Mouse (Mus musculus): ENCODE measurements around the gene Clmp.

The Clmp gene

DNA sequence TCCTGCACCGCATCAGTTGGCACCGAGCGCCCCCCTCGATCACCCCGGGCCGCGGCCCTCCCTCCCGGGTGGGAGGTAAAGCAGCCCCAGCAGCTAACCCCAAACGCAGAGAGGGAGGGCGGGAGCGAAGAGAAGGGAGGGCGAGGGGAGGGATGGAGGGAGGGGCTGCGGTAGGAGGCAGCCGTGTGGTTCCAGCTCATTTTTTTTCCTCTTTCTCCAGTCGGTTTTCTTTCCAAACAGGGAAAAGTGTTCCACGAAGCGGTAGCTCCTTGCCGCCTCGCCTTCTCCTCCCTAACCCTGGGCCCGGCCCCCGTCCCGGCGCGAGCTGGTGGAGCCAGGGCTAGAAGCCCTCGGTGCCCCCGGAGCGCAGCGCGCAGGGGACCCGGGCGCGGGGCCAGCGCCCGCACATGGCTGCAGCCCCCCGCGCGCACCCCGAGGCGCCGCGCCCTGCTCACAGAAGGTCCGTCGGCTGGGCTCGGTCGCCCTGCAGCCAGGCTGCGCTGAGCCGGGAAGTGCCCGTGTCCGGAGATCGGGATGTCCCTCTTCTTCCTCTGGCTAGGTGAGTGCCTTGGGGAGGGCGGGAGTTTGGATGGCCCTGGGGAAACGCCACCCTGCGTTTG, at the start of gene Clmp:
Gene Clmp, plus strand, starts transcription at position 162 of the 620 bp plus-strand sequence.
- no peak for DNase-seq (ENCODE audit: low read depth)

DNA sequence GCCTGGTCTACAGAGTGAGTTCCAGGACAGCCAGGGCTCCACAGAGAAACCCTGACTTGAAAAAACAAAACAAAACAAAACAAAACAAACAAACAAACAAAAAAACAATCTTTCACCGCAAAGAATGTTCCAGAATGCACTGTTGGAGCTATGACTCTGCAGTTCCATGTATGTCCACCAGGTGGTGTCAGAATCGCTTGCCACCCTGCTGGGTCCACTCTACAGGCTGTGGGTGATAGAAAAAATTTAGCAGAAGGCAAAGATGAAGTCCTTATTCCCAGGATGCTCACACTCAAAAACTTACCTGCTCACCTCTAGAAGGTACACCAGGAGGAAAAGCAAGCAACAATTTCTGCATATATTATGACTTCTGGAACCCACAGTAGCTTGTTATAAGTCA, 49.7 kb upstream of the Clmp start:
- DNase-seq (ENCODE audit: low read depth): no peak

DNA sequence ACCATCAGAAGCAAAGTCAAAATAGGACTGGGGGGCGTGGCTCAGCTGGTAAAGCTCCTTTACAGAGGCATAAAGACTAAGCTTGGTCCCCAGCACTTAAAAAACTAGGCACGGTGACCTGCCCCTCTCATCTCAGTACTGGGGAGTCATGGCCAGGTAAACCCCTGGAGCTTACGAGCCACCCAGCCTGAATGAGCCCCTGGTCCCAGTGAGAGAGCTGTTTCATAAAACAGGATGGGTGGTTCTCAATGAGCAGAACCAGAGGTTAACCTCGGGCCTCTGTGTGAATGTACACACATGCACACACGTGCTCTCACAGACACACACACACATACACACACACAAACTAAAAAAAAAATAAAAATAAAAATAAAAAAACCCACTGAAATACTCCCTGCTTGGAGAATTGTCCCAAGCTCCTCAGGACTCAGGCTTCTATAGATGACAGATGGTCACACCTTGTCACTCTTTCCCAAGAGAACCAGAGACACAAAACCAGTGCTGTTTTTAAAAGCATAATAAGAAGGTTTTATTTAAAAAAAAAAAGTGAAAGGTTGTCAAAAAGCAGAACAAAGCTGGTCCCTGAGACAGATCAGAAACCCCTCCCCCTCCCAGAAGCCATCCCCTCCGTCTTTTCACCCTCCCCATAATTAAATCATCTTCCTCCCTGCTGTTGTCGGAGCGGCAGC, 47.9 kb upstream of the Clmp start:
- no peak for DNase-seq (ENCODE audit: low read depth)

DNA sequence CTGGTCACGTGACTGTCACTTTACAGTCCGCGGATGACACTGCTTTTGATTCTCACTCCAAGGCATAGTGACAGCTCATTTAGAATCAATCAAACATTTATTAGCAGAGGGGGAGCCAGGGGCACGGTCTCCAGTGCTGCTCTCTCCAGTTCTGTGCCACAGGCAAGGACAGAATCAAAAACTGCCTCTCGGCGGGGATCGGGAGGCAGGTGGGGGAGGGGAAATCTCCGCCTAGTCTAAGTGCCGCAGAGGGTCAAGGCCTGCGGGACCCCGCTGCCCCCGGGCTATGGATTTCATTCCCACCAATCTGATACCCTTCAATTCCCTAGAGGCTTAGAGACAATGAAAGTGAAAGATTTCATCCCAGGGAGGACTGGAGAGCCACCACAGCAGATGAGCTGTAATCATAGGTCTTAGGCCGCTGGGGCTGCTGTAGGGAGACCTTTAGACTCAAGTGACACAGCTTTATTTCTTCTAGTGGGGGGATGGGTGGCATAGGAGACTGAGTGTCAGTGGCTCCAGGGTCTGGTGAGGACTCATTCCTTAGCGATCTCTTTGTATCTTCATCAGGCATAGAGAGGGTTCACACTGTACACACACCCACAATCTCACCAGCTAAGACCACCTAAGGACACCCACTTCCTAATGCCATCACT, 47.2 kb upstream of the Clmp start:
- DNase-seq (ENCODE audit: low read depth): no peak

DNA sequence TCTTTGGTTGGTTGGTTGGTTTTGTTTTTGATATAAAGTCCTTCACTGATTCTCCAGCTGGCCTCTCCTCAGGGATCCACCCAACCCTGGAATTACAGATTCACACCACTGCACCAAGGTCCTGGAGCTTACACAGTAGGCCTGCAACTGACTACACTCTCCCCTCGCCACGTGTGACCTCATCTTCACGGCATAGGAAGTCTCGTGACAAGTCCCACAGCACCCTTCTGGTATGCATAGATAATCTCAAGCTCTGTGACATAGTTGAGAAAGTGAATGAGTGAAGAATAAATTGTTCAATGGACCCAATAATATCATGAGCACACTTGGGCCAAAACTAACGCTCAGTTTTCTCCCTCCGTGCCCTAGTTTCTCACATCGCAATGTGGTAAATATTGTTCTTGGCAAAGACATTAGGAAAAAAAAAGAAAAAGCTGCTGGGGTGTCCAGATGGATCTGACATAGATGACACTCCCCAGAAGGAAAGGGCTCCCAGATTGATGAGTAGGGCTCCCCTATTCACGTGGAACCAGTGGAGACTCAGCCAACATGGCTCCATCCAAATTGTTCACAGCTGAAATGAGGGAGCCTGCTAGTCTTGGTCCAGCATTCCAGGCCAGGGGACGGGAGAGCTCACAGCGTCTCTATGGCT, 46.1 kb upstream of the Clmp start:
- no peak for DNase-seq (ENCODE audit: low read depth)

DNA sequence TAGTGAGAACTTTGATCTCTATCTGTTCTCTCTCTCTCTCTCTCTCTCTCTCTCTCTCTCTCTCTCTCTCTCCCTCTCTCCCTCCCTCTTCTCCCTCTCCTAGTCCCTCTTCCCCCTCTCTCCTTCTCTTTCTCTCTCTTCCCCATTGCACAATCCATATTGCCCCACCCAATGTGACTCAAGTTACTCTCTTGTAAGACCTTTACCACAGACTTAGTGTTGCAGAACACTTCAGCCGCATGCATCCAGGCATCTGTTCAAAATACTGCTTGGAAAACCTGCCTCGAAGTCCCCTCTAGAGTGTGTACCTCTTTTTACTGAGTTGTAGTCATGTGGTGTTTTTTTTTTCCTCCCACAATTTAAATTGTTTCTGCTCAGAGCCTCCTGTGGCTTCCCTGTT, 44.4 kb upstream of the Clmp start:
- DNase-seq (ENCODE audit: low read depth): no peak

DNA sequence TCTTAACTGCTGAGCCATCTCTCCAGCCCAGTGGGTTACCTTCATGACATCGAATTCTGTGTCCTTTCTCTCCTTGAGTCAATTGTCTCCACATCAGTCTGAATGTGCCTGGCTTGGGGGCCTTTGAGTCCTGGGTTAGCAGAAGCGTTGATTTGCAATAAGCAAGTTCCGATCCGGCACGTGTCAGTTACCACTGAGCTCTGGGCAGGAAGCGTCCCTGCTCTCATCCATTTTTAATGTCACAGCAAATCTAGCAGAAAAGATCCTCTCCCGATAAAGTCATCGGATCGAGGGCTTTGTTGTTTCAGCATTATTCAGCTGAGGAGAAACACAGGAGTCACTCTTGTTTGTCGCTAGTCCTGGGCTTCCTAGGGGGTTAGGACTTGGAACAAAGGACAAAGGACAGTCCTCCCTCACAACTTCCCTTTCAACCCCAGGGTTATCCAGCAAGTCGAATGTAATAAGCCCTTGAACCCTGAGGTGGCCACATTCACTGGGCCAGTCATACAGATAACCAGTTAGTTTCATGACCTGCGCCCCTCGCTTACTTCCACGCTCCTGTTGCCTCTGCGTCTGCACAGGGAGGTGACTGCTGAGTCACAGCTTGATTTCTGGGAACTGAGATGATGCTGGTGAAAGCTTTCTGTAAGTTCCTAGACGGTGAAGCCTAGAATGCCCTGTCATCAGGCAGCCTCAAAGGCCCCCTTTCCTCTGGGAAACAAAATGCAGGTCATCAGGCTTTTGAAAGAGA, 43.1 kb upstream of the Clmp start:
- no peak for DNase-seq (ENCODE audit: low read depth)

DNA sequence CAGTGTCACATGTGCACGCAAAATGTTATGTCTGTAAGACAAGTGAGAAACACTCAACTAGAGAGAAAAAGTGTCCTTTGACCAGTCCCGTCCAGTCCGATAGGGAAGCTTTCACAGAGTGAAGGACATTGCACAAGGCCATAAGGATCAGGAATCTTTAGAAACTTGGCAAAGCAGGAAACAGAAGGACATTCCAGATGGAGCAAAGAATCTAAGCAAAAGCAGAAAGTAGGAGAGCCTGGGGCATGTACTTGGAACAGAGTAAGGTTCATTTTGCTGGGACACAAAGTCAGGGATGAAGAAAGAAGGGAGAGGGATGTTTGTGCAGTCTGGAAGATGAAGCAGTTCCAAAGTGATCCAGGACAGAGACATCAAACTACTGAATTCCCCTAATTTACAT, 36.3 kb upstream of the Clmp start:
- DNase-seq (ENCODE audit: low read depth): no peak

DNA sequence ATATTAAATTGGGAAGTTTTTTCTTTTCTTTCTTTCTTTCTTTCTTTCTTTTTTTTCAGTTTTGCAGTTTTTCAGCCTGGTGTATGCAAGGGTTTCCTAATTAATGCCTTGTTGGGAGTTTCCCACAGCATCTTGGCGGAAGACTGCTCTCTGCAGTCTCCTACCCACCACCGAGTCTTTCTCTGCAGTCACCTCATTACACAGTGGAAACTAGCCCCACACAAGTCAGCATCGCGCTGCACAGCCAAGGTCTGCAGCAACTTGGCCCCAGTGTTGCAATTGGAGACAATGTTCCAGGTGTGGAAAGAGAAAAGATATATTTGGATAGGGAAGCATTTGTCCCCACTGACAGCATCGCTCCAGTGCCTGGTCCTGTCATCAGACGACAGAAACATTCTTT, 35.8 kb upstream of the Clmp start:
- no peak for DNase-seq (ENCODE audit: low read depth)

DNA sequence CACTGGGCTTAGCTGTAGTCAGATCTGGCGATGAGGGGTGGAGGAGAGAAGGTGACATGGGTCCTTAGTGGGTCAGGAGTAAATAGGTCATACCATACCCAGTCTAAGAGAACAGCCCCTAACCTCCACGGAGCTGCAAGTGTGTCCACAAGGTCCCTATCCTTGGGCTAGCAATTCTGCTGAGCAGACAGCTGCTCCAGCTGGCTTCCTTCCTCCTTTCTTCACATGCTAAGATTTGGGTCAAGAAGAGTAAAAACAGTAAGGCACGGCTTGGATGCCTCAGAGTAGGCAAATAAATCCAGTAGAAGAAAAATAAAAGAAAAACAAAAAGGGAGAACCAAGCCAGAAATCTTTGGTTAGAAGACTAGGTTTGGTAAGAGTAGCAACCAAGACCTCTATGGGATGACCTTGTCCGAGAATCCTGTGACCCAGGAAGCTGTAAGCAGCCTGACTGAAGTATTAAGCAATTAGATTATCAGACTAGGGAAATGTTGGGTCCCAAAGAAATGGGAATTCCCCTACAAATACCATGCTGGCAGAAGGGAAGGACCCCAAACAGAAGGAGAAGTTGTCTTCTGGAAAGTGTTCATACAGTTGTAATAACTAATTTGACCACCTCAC, 34.4 kb upstream of the Clmp start:
- DNase-seq (ENCODE audit: low read depth): no peak

DNA sequence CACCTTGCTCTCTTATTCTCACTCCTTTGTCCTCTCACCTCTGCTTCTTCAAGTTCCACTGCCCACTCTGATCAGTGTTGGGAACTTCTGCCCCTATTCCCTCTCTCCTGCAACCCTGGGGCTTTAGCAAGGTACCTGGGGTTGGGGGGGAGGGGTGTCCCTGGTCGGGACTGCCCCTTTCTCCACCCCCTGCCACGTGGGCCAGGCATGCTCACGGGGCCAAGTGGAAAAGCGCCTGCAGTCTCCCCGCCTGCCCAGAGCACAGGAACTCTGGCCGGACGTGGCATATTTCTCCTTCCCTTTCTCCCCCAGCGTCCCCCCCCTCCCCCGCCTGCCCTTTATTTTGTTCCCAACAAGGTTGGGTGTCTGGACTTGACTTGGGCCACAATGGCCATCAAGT, 33.0 kb upstream of the Clmp start:
- no peak for DNase-seq (ENCODE audit: low read depth)

DNA sequence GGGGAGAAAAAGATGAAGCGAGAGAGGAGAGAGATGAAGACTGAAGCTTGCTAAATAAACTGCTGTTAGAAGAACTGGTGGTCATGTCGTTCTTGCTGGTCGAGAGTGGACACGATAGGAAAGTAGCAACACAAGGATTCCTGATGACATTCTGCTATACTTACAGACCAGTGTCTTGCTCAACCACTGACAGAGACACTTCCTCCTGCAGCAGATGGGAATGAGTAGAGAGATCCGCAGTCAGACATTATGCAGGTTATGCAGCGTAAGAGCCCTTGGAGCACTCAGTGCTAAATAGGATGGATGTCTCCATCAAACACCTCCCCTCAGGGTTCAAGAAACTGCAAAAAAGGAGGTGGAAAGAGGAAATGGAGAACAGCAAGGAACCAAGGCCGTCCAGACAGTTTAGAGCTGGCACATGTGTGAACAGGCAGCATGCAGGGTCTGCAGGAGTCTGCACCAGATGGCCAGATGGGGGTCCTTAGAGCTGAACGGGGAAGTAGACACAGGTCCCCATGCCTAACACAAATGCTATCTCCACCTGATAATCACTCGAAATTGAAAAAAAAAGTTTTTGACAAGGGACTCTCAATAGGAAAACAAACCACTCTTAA, 19.5 kb upstream of the Clmp start:
- DNase-seq (ENCODE audit: low read depth): no peak

DNA sequence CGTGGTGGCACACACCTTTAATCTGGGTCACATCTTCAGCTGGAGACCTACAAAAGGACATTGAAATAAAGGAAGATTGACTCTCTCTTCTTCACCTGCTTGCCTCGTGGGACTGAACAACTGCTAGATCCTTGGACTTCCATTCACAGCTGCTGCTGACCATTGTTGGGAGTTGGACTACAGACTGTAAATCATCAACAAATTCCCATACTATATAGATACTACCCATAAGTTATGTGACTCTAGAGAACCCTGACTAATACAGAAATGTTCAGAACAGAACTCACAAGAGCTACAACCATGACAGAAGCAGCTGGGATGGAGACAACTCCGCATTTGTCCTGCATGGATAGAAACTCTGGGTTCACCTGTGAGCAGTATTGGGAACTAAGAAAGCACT, 15.4 kb upstream of the Clmp start, which contains the start of gene Gm21915:
Gene Gm21915, plus strand, starts transcription at position 301 of the 400 bp plus-strand sequence.
- no peak for DNase-seq (ENCODE audit: low read depth)

DNA sequence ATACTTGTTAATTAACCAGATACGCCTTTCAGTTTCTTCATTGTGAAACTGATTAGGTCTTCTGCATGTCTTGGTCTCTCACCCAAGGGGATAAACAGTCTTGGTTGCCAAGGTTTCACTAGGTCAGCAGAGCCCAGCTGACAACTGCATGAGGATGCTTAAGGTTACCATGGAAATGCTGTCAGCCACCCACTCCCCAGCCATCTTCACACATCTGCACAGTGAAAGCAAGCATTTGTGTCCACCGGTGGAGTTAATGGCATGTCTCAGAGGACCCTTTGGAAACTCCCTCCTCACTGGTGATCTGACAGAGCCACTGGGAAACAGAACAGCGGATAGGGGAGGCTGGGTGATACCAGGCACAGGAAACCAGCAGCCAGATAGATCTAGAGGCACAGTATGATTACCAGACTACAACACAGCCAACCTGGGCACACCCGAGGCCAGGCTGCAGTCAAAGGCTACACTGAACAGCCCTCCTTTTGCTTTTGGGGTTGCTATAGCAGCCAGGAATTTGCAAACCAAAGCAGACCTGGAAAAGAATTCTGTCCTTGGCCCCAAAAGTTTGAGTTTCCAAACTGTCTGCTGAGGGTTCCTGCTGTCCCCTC, 14.3 kb upstream of the Clmp start:
- DNase-seq (ENCODE audit: low read depth): no peak

DNA sequence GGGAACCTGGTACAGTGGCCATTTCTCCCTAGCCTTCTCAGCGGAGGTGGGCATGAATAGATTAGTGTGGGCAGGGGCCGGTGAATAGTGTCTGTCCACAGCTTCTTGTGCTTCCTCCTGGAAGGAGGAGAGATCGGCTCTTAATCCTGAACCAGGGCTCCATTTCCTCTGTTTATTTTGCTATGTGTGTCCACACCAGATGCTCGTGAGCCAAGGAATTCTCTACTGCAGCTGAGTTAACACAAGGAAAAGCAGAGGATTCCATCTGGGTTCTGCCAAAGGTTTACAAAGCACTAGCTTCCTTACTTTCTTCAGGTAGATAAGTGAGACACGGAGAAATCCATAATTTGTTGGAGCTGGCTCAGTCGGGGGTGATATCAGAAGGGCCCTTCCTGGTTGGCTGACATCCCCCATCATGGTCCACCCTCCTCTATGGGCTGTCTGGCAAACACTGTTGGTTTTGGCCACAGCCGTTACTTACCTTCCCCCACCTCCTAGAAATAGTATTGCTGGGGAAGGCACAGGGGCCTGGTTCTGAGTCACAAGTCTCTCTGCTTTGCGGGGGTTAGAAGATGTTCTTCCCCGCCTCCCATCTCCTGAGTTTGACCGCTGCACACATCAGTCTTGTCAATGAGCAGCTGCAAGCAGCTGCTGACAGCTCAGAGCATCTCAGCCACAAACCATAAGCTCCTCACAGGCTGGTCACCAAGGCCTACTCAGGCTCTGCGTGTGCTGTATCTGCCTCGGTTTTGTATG, 10.4 kb upstream of the Clmp start:
- no peak for DNase-seq (ENCODE audit: low read depth)

DNA sequence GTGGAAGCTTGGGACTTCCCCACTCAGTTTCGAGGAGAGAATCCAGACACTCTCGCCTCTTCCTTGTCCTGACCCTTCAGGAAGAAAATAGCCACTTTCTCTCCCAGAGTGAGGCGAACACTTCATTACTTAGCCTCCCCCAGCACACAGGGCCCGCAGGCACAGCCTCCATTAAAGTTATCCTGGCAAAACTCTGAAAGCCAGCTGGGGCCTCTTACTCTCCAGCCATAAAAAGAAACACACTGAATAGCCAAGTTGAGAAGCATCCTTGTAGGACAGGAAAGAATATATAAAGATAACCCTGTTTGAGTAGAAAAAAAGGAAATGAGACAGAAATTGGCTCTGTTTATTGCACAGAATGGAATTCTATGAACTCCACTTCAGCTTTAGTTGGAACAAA, 7.1 kb upstream of the Clmp start:
- no peak for DNase-seq (ENCODE audit: low read depth)

DNA sequence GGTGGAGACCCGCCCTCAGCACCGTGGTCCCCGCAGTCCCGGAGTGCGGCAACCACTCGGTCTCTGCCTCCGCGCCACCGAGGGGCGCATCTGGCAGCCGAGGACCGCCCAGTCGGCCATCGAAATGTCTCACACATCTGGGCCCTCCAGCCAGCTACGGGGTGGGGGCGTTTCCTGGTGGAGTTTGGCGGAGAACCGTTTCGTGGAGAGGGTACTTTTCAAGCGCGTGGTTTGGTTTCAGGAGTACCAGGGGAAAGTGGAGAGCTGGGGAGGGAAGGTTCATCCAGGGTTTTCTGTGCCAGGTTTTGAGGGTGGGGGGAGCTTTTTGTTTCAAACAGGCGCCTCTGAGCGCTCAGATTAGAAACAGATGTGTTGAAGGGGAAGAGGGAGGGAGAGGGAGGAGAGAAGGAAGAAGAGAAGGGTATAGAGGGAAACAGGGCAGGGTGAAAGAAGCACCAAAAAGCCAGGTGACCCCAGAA, 698 bp downstream of the Clmp start:
- no peak for DNase-seq (ENCODE audit: low read depth)

DNA sequence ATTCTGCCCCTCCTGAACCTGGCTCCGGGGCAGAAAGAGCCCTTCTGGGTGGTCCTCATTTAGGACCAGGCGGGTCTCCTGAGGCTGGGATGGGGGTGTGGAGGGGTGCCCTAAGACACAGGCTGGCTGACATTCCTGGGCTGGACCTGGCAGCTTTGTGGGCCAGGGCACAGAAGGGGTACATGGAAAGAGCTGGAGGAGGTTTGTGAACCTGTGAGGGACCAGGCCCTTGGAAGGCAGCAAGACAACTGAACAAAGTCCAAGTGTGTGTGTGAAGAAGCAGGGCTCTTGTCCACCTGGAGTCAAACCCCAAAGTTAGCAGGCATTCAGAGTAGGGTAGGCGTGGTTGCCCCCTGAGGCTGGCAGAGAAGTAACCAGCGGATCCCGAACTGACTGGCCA, 1.3 kb downstream of the Clmp start:
- no peak for DNase-seq (ENCODE audit: low read depth)

DNA sequence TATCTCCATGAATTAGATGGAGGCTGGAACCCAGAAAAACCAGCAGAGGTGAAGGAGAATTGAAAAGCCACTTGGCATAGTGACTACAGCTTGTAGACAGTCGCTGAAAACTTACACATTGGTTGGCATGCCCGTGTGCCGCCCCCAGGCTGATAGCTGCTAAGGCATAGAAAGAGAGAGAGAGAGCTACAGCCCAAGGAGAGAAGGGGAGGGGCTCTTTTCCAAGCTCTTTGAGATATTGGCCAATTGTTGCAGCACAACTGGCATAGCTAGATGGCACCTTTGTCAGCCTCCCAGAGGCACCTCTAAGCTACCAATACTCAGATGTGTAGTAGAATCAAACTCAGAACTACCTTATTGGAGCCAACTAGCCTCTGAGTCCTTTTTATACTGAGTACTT, 1.8 kb downstream of the Clmp start:
- DNase-seq (ENCODE audit: low read depth): no peak

DNA sequence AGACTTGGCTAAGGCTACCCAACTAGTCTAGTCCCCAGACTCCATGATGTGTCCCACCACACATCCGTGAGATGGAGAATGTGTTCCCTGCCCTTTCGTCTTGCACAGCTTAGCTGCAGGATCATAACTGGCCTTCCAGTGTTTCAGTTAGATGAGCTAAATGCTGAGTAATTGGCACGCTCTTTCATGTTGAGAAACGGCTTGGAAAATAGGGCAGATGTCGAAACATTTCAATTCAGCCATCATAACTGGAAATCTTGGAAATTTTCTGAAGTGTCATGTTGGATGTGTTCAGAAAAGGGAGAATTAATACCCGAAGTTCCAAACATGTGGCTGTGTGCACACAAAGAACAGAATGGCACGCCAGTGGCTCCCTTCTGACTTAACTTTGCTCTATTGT, 4.7 kb downstream of the Clmp start:
- no peak for DNase-seq (ENCODE audit: low read depth)
